Mouse (Mus musculus) kidney, adult 2 months (tissue): ENCODE measurements around the gene Synj1. TPM values are rescaled to one million over a fixed set of nuclear protein-coding genes. Genes with fewer than 3 reads are reported as not detected.

Source experiments
- DNase-seq: peaks from one replicate; pipeline ENCODE4 v3.0.0; 2021
- H3K27ac ChIP-seq: fragments of 200-500 bp; 2 replicates; pipeline ENCODE4 v1.5.1; 2012; ENCODE audit warnings: low read depth, low read length, control low read depth, inconsistent platforms; ENCODE audit not compliant: insufficient read depth
- H3K27me3 ChIP-seq: fragments of 200-500 bp; replicated peaks from 2 replicates; pipeline ENCODE4 v1.6.1; 2012; ENCODE audit warnings: mild to moderate bottlenecking, moderate library complexity, low read length, inconsistent platforms; ENCODE audit not compliant: control insufficient read depth, insufficient read depth
- H3K36me3 ChIP-seq: fragments of 200-500 bp; 2 replicates; pipeline ENCODE4 v1.6.1; 2012; ENCODE audit warnings: mild to moderate bottlenecking, moderate library complexity, low read length, inconsistent platforms; ENCODE audit not compliant: control insufficient read depth, insufficient read depth
- H3K4me1 ChIP-seq: fragments of 200-500 bp; 2 replicates; pipeline ENCODE4 v1.6.1; 2011; ENCODE audit warnings: low read length; ENCODE audit not compliant: control insufficient read depth, insufficient read depth
- H3K4me3 ChIP-seq: fragments of 200-500 bp; 2 replicates; pipeline ENCODE4 v1.5.1; 2011; ENCODE audit warnings: mild to moderate bottlenecking, low read depth, low read length, control low read depth; ENCODE audit not compliant: insufficient read depth
- CTCF ChIP-seq: fragments of 200-500 bp; conservative IDR thresholded peaks from 2 replicates; pipeline ENCODE4 v1.5.1; 2011; ENCODE audit warnings: low read depth, mild to moderate bottlenecking, control low read depth, low read length, moderate library complexity, mixed read lengths; ENCODE audit not compliant: insufficient read depth, insufficient read length
- POLR2A ChIP-seq: fragments of 200-500 bp; IDR thresholded peaks from one replicate; pipeline ENCODE4 v1.6.1; 2011; ENCODE audit warnings: low read depth, low read length, control low read depth
- WGBS: fragments of 180-500 bp; shearing (Covaris S2); methylation state at CpG from one replicate; pipeline ENCODE4 v1.1.7; 2018; 5-methylcytosine and 5-hydroxymethylcytosine counted together
- polyA plus RNA-seq: library from polyadenylated mRNA; depleted of rRNA; stranded (reverse); fragments of >200 nt; gene quantifications from 2 replicates; pipeline ENCODE4 v1.2.3, GENCODE M21; 2012

The Synj1 gene
- polyA plus RNA-seq, 1 experiment = 24.8 TPM

- H3K27me3 ChIP-seq = no peaks in the 10 kb centered on the region
- peaks cover 5% of the 10 kb centered on the region for H3K36me3 ChIP-seq
- no peak for DNase-seq
- TF ChIP-seq POLR2A (no peak), CTCF (no peak)
- no peak overlapping the region for H3K27ac ChIP-seq
- H3K4me3 ChIP-seq = no peak overlapping the region
- WGBS = 94% methylated on average over 10 of the region's 10 CpGs
- no peaks in the 10 kb centered on the region for H3K4me1 ChIP-seq
Observed at GRCm38 (mm10) chr16:90964302-90964701, 46.8 kb downstream of the Synj1 start.

GRCm38 (mm10) chr16:90963866-90964265 is 47.2 kb downstream of the Synj1 start:
- H3K4me1 ChIP-seq = no peaks in the 10 kb centered on the region
- 92% methylated on average over 10 of the region's 10 CpGs for WGBS
- DNase-seq = no peak
- H3K4me3 ChIP-seq = no peak overlapping the region
- TF ChIP-seq POLR2A (no peak), CTCF (no peak)
- H3K36me3 ChIP-seq = peaks cover 4% of the 10 kb centered on the region
- H3K27me3 ChIP-seq = no peaks in the 10 kb centered on the region
- H3K27ac ChIP-seq = no peak overlapping the region

- Histone ChIP-seq H3K27me3 (no peaks in the 10 kb centered on the region), H3K36me3 (peaks cover 3% of the 10 kb centered on the region), H3K27ac (no peak overlapping the region), H3K4me1 (no peaks in the 10 kb centered on the region), H3K4me3 (no peak overlapping the region)
- no peak for DNase-seq
- TF ChIP-seq POLR2A (no peak), CTCF (no peak)
- WGBS = 85% methylated on average over 4 of the region's 4 CpGs
Observed at GRCm38 (mm10) chr16:90963231-90963630, 47.9 kb downstream of the Synj1 start.

GRCm38 (mm10) chr16:90958301-90959085 is 52.6 kb downstream of the Synj1 start:
- WGBS = 72% methylated on average over 5 of the region's 5 CpGs
- no peaks in the 10 kb centered on the region for H3K4me1 ChIP-seq
- H3K36me3 ChIP-seq = peaks cover 1% of the 10 kb centered on the region
- H3K27me3 ChIP-seq = no peaks in the 10 kb centered on the region
- DNase-seq = no peak
- H3K4me3 ChIP-seq = no peak overlapping the region
- no peak for TF ChIP-seq POLR2A
- TF ChIP-seq CTCF = no peak
- H3K27ac ChIP-seq = no peak overlapping the region

- Histone ChIP-seq H3K4me1 (no peaks in the 10 kb centered on the region), H3K4me3 (no peak overlapping the region), H3K27me3 (no peaks in the 10 kb centered on the region), H3K36me3 (peaks cover 1% of the 10 kb centered on the region), H3K27ac (no peak overlapping the region)
- DNase-seq = no peak
- TF ChIP-seq POLR2A = no peak
- no peak for TF ChIP-seq CTCF
- WGBS = 63% methylated on average over 6 of the region's 6 CpGs
Observed at GRCm38 (mm10) chr16:90955494-90955893, 55.6 kb downstream of the Synj1 start.

GRCm38 (mm10) chr16:90953770-90954169 is 57.3 kb downstream of the Synj1 start:
- peak; percentile 24; the same call in 1 of the 2 replicates for TF ChIP-seq CTCF
- no peak for TF ChIP-seq POLR2A
- no peak for DNase-seq

GRCm38 (mm10) chr16:90953147-90953546 is 58.0 kb downstream of the Synj1 start:
- 89% methylated on average over 9 of the region's 9 CpGs for WGBS
- no peak for DNase-seq
- no peak overlapping the region for H3K4me3 ChIP-seq
- no peak for TF ChIP-seq CTCF
- TF ChIP-seq POLR2A = no peak
- H3K4me1 ChIP-seq = no peaks in the 10 kb centered on the region
- no peak overlapping the region for H3K27ac ChIP-seq
- H3K27me3 ChIP-seq = no peaks in the 10 kb centered on the region
- peaks cover 1% of the 10 kb centered on the region; the same call in 1 of the 2 replicates for H3K36me3 ChIP-seq

More at GRCm38 (mm10) chr16:90953770-90954169, 57.3 kb downstream of the Synj1 start:
- Histone ChIP-seq H3K4me1 (no peaks in the 10 kb centered on the region), H3K4me3 (no peak overlapping the region), H3K27ac (no peak overlapping the region), H3K27me3 (no peaks in the 10 kb centered on the region), H3K36me3 (peaks cover 1% of the 10 kb centered on the region; the same call in 1 of the 2 replicates)
- WGBS = 93% methylated on average over 6 of the region's 6 CpGs
